In genomic region chr17:78202756-78203155, GRCm38 (mm10) we compare ENCODE assay signal across 9 mouse cellular contexts. TPM values are rescaled to one million over a fixed set of nuclear protein-coding genes. Genes with fewer than 3 reads are reported as not detected.
A peak's percentile ranks its signal among the peaks of the same experiment; 100 is the strongest.
DNase-seq lines count a peak whose midpoint lies in the region; ATAC-seq and TF ChIP-seq lines count a peak whose summit lies in the region.
"Had no signal": no experiment of that assay in that cellular context is flagged by ENCODE, and none has a peak within 500 bp of the region (broad histone marks: within the 10 kb centered on the region; RNA-seq: fewer than 3 reads in every experiment).

No protein-coding gene starts in this region.

- TF ChIP-seq EP300 in lung, postnatal 0 days (IDR thresholded peaks at IDR 0.05) = no peak
- no peak for TF ChIP-seq EP300 in stomach, postnatal 0 days (optimal IDR thresholded peaks at IDR 0.05)

- H3K9ac ChIP-seq in lung, postnatal 0 days (replicated peaks; ENCODE audit: low read depth) = no peak overlapping the region
- no peak overlapping the region for H3K9ac ChIP-seq in limb, embryonic 11.5 days (ENCODE audit: low read length)
- no peak overlapping the region for H3K9ac ChIP-seq in stomach, postnatal 0 days (ENCODE audit: low read length)

- peak overlapping the region; percentile 94 for H3K4me2 ChIP-seq in lung, postnatal 0 days (replicated peaks; ENCODE audit: low read depth, low read length)
- peak overlapping the region; percentile 98 for H3K4me2 ChIP-seq in limb, embryonic 11.5 days (ENCODE audit: low read depth, severe bottlenecking)
- H3K4me2 ChIP-seq in stomach, postnatal 0 days (replicated peaks; ENCODE audit: low read depth) = peak overlapping the region; percentile 98

- H3K4me3 ChIP-seq in lung, postnatal 0 days (ENCODE audit: low read depth, low read length) = 0 out of 2 replicates have a peak overlapping the region, but pooled peaks have one; percentile 80
- no peak overlapping the region for H3K4me3 ChIP-seq in limb, embryonic 11.5 days (ENCODE audit: low read depth, low read length)
- H3K4me3 ChIP-seq in stomach, postnatal 0 days (ENCODE audit: low read depth, low read length) = 0 out of 2 replicates have a peak overlapping the region, but pooled peaks have one; percentile 76
- H3K4me3 ChIP-seq: myocyte had no signal

- no peak for TF ChIP-seq CTCF in lung, postnatal 0 days (IDR thresholded peaks at IDR 0.05)
- TF ChIP-seq CTCF in stomach, postnatal 0 days (IDR thresholded peaks at IDR 0.05; ENCODE audit: low read depth) = no peak

- ATAC-seq in lung, postnatal 0 days = no peak
- ATAC-seq in limb, embryonic 11.5 days (ENCODE audit: insufficient number of reproducible peaks, low FRiP score, low TSS enrichment, low read depth) = no peak
- no peak for ATAC-seq in stomach, postnatal 0 days (ENCODE audit: low FRiP score, low TSS enrichment)

- peaks cover 17% of the 10 kb centered on the region for H3K4me1 ChIP-seq in lung, postnatal 0 days (ENCODE audit: insufficient read depth, low read depth, low read length)
- peaks cover 25% of the 10 kb centered on the region for H3K4me1 ChIP-seq in limb, embryonic 11.5 days (ENCODE audit: control insufficient read depth, insufficient read depth, low read length)
- H3K4me1 ChIP-seq in stomach, postnatal 0 days (replicated peaks; ENCODE audit: control insufficient read depth, insufficient read depth) = peaks cover 6% of the 10 kb centered on the region; the same call in 1 of the 2 replicates

- no peak overlapping the region for H3K27ac ChIP-seq in lung, postnatal 0 days (ENCODE audit: low read length)
- no peak overlapping the region for H3K27ac ChIP-seq in limb, embryonic 11.5 days (replicated peaks; ENCODE audit: low read depth, low read length)
- no peak overlapping the region for H3K27ac ChIP-seq in stomach, postnatal 0 days (replicated peaks)

- 47% methylated on average over 3 of the region's 3 CpGs for WGBS in lung, postnatal 0 days
- 42% methylated on average over 3 of the region's 3 CpGs for WGBS in limb, embryonic 11.5 days
- 44% methylated on average over 3 of the region's 3 CpGs for WGBS in stomach, postnatal 0 days

- no peaks in the 10 kb centered on the region for H3K36me3 ChIP-seq in lung, postnatal 0 days (ENCODE audit: insufficient read depth, low read length)
- H3K36me3 ChIP-seq in limb, embryonic 11.5 days (ENCODE audit: control insufficient read depth, insufficient read depth, low read length) = no peaks in the 10 kb centered on the region
- H3K36me3 ChIP-seq in stomach, postnatal 0 days (ENCODE audit: control insufficient read depth, insufficient read depth, low read length) = no peaks in the 10 kb centered on the region

- H3K27me3 ChIP-seq in lung, postnatal 0 days (replicated peaks; ENCODE audit: insufficient read depth, low read length) = peaks cover 24% of the 10 kb centered on the region; the same call in 1 of the 2 replicates
- H3K27me3 ChIP-seq in limb, embryonic 11.5 days (ENCODE audit: control insufficient read depth, insufficient read depth, low read length) = 0 out of 2 replicates have a peak, but pooled peaks cover 3% of the 10 kb centered on the region
- H3K27me3 ChIP-seq in stomach, postnatal 0 days (ENCODE audit: control insufficient read depth, insufficient read depth, low read length) = no peaks in the 10 kb centered on the region

- no peaks in the 10 kb centered on the region for H3K9me3 ChIP-seq in lung, postnatal 0 days (ENCODE audit: low read length)
- no peaks in the 10 kb centered on the region for H3K9me3 ChIP-seq in limb, embryonic 11.5 days (ENCODE audit: control insufficient read depth, low read length)
- H3K9me3 ChIP-seq in stomach, postnatal 0 days (ENCODE audit: control insufficient read depth, low read length) = no peaks in the 10 kb centered on the region

- DNase-seq in cerebellum, postnatal 14 days = peak; percentile 37 to 51
- DNase-seq in cerebellum, adult 11 months = no peak
- no peak for DNase-seq in lung, postnatal 0 days (ENCODE audit: low spot score)
- DNase-seq in lung, postnatal 10 days = no peak
- DNase-seq in limb, embryonic 11.5 days (ENCODE audit: low spot score) = no peak
- no peak for DNase-seq in stomach, postnatal 0 days (ENCODE audit: low spot score)
- DNase-seq in layer of hippocampus, adult 8-10 months (ENCODE audit: low spot score in 2 of 2) = no peak
- no peak for DNase-seq in cerebellum, adult 9-11 months

RNA-seq across cellular contexts. Expression of gene Crim1, which starts 2.7 kb away (rescaled TPM):
- polyA plus RNA-seq in lung, postnatal 0 days (2015; fragmentation: Nextera tagmentation; extraction: Ambion mirVana) = 8.2 and 10.2 TPM in 2 replicates
- 3.5 and 4.9 TPM in 2 replicates for polyA plus RNA-seq in limb, embryonic 11.5 days (2014; fragmentation: Nextera tagmentation; extraction: Ambion mirVana)
- 4.3 and 5.1 TPM in 2 replicates for polyA plus RNA-seq in stomach, postnatal 0 days (2015; fragmentation: Nextera tagmentation; extraction: Ambion mirVana)
- total RNA-seq in layer of hippocampus, adult 8-10 months (2022) = 100 to 1,000 TPM; 134 to 154 (median 144) TPM

Comparison
In these comparisons a context has a peak if more than half of its experiments do, and no peak if none do; other contexts are left out.
1. DNase-seq: peak in cerebellum, postnatal 14 days (2 of 2); none in cerebellum, adult 11 months (single experiment), lung, postnatal 0 days (single experiment), lung, postnatal 10 days (single experiment), limb, embryonic 11.5 days (single experiment), stomach, postnatal 0 days (single experiment), layer of hippocampus, adult 8-10 months (0 of 2) and cerebellum, adult 9-11 months (single experiment).
2. Peak in every context shown above with its lines, with median percentiles within 50 percentile points of each other: H3K4me2 ChIP-seq.